Mouse (Mus musculus) cerebellum, adult 18-20 months (tissue): ENCODE measurements around the gene Tmem176b.
"Not testable (repeated sequence)": the region's sequence is repeated elsewhere in the genome, so short reads cannot be mapped to it uniquely, and the experiment has no call there.

ENCODE experiments used
- DNase-seq, 2 experiments: peaks; one replicate each; pipeline ENCODE4 v3.0.0; 2021

Gene Tmem176b

GRCm38 (mm10) chr6:48840371-48840969 is 826 bp downstream of the Tmem176b start, which contains the start of gene Tmem176a:
Gene Tmem176a (plus strand): TSS chr6:48840919.
- no peak for DNase-seq

- no peak for DNase-seq
These were observed 2.8 kb downstream of the Tmem176b start for GRCm38 (mm10) chr6:48838321-48839080.

GRCm38 (mm10) chr6:48837516-48837915 is 3.8 kb downstream of the Tmem176b start:
- DNase-seq: no peak

GRCm38 (mm10) chr6:48836146-48836545 is 5.2 kb downstream of the Tmem176b start:
- DNase-seq: no peak

GRCm38 (mm10) chr6:48835241-48835640 is 6.1 kb downstream of the Tmem176b start:
- DNase-seq: no peak

- no peak for DNase-seq
These were observed 7.8 kb downstream of the Tmem176b start for GRCm38 (mm10) chr6:48833515-48833914.

- no peak for DNase-seq
These were observed 8.9 kb downstream of the Tmem176b start for GRCm38 (mm10) chr6:48832426-48832825.

GRCm38 (mm10) chr6:48831141-48831540 is 10.2 kb downstream of the Tmem176b start:
- DNase-seq: no peak

GRCm38 (mm10) chr6:48830241-48830640 is 11.1 kb downstream of the Tmem176b start:
- DNase-seq: no peak

GRCm38 (mm10) chr6:48829651-48830050 is 11.6 kb downstream of the Tmem176b start:
- DNase-seq: no peak

GRCm38 (mm10) chr6:48828976-48829375 is 12.3 kb downstream of the Tmem176b start:
- no peak for DNase-seq

GRCm38 (mm10) chr6:48825016-48825415 is 16.3 kb downstream of the Tmem176b start:
- DNase-seq: no peak

- not testable (repeated sequence) for DNase-seq
These were observed 19.1 kb downstream of the Tmem176b start for GRCm38 (mm10) chr6:48821991-48822785.

GRCm38 (mm10) chr6:48817815-48818214 is 23.5 kb downstream of the Tmem176b start:
- peak; percentile 54 to 63 for DNase-seq

- DNase-seq: no peak
These were observed 26.3 kb downstream of the Tmem176b start for GRCm38 (mm10) chr6:48815013-48815412.

- no peak for DNase-seq
These were observed 31.6 kb downstream of the Tmem176b start for GRCm38 (mm10) chr6:48809494-48810219.

- no peak for DNase-seq
These were observed 34.5 kb downstream of the Tmem176b start for GRCm38 (mm10) chr6:48806746-48807145.

- no peak for DNase-seq
These were observed 37.0 kb downstream of the Tmem176b start for GRCm38 (mm10) chr6:48804346-48804745.

- no peak for DNase-seq
These were observed 37.8 kb downstream of the Tmem176b start for GRCm38 (mm10) chr6:48803406-48804051.

GRCm38 (mm10) chr6:48801897-48802296 is 39.4 kb downstream of the Tmem176b start:
- no peak for DNase-seq

- no peak for DNase-seq
These were observed 53.4 kb downstream of the Tmem176b start for GRCm38 (mm10) chr6:48787867-48788266.

GRCm38 (mm10) chr6:48785601-48786000 is 55.7 kb downstream of the Tmem176b start:
- DNase-seq: no peak
